Mouse (Mus musculus) hindbrain, postnatal 0 days (tissue): ENCODE results near the gene Crebzf. TPM values are rescaled to one million over a fixed set of nuclear protein-coding genes. Genes with fewer than 3 reads are reported as not detected.

ENCODE experiments used
- ATAC-seq: fragments of 200-750 bp; cut with Nextera tagmentation; 2 replicates; pipeline ENCODE4 v1.8.0; 2017; ENCODE audit warnings: mild to moderate bottlenecking, moderate TSS enrichment, moderate library complexity
- DNase-seq: peaks from one replicate; pipeline ENCODE4 v3.0.0-alpha.2; 2015; ENCODE audit warnings: low spot score
- H3K27ac ChIP-seq: fragments of 300-500 bp; sonication (generic); 2 replicates; pipeline ENCODE4 v1.5.1; 2014; ENCODE audit warnings: mild to moderate bottlenecking
- H3K27me3 ChIP-seq: fragments of 300-500 bp; sonication (generic); 2 replicates; pipeline ENCODE4 v1.6.1; 2014; ENCODE audit warnings: low read length, mixed read lengths; ENCODE audit not compliant: insufficient read depth
- H3K36me3 ChIP-seq: fragments of 300-500 bp; sonication (generic); 2 replicates; pipeline ENCODE4 v1.6.1; 2014; ENCODE audit warnings: low read length, mixed read lengths; ENCODE audit not compliant: insufficient read depth
- H3K4me1 ChIP-seq: fragments of 300-500 bp; sonication (generic); 2 replicates; pipeline ENCODE4 v1.6.1; 2014; ENCODE audit warnings: antibody characterized with exemption, low read length, mixed read lengths; ENCODE audit not compliant: insufficient read depth
- H3K4me2 ChIP-seq: fragments of 300-500 bp; sonication (generic); 2 replicates; pipeline ENCODE4 v1.6.1; 2014; ENCODE audit warnings: low read depth, mild to moderate bottlenecking, low read length, moderate library complexity, mixed read lengths
- H3K4me3 ChIP-seq: fragments of 300-500 bp; sonication (generic); 2 replicates; pipeline ENCODE4 v1.5.1; 2014; ENCODE audit warnings: low read length
- H3K9ac ChIP-seq: fragments of 300-500 bp; sonication (generic); replicated peaks from 2 replicates; pipeline ENCODE4 v1.6.1; 2014; ENCODE audit warnings: mild to moderate bottlenecking, low read length, moderate library complexity, mixed read lengths
- H3K9me3 ChIP-seq: fragments of 300-500 bp; sonication (generic); 2 replicates; pipeline ENCODE4 v1.6.1; 2016; ENCODE audit warnings: low read length, mixed read lengths
- CTCF ChIP-seq: IDR thresholded peaks from 2 replicates; pipeline ENCODE4 v1.5.1; 2016; ENCODE audit warnings: antibody characterized with exemption, control low read depth, low read depth
- WGBS: fragments of 180-500 bp; shearing (Covaris S2); extraction: QIAGEN DNeasy Blood & Tissue Kit; methylation state at CpG from one replicate; pipeline ENCODE4 v1.1.7; 2014; 5-methylcytosine and 5-hydroxymethylcytosine counted together
- polyA plus RNA-seq: library from polyadenylated mRNA; unstranded; fragments of >200 nt; fragmentation: Nextera tagmentation; extraction: Ambion mirVana; gene quantifications from 2 replicates; pipeline ENCODE4 v1.2.1, GENCODE M21; 2015
- total RNA-seq: library from RNA; depleted of rRNA; stranded (reverse); fragments of >200 nt; gene quantifications from 2 replicates; pipeline ENCODE4 v1.2.3, GENCODE M21; 2014

Crebzf gene
- total and polyA plus RNA-seq, 2 experiments from 2014 or later: 23.5 to 73.6 TPM

DNA sequence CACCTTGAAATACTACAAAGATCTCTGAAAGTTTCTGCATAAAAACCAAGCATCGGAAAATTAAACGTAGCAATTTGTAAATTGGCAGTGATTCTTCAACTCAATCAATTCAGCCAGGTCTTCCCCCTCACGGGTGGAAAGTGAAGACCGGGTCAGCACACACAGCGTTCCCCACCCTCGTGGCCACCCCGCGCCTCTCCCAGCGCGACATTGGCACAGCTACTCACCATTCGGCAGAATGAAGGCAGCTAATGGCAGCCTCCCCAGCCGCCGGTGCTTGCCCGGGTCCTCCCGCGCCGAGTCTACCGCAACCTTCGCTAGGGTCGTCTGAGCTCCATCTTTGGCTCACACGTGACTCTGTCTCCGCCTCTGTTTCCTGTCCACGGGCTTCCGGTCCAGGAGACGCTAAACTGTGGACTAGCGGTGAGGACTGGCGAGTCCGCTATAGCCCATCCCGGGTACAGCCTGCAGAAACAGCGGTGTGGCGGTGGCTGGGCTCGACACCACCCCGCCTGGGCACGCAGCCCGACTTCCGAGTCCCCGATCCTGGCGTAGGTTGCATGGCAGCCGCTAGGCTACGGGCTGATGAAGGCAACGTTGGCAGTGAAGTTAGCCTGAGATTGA lies 14.4 kb downstream of the Crebzf start, which contains the start of gene Tmem126a:
Tmem126a (minus strand) TSS at position 385 of the 624 bp plus-strand sequence.
- Histone ChIP-seq H3K27ac (peak within 1 kb of the TSS; percentile 94), H3K9me3 (no peaks in the 10 kb centered on the region), H3K4me1 (no peaks in the 10 kb centered on the region), H3K4me3 (peak within 1 kb of the TSS; percentile 74), H3K36me3 (0 out of 2 replicates have a peak, but pooled peaks cover 12% of the 10 kb centered on the region), H3K27me3 (no peaks in the 10 kb centered on the region), H3K4me2 (peak within 1 kb of the TSS; percentile 66), H3K9ac (peak within 1 kb of the TSS; percentile 66)
- DNase-seq (peak; percentile 94), ATAC-seq (peak; percentile 99)
- peak; percentile 71 for TF ChIP-seq CTCF
- under 1% methylated on average over 41 of the region's 41 CpGs for WGBS

DNA sequence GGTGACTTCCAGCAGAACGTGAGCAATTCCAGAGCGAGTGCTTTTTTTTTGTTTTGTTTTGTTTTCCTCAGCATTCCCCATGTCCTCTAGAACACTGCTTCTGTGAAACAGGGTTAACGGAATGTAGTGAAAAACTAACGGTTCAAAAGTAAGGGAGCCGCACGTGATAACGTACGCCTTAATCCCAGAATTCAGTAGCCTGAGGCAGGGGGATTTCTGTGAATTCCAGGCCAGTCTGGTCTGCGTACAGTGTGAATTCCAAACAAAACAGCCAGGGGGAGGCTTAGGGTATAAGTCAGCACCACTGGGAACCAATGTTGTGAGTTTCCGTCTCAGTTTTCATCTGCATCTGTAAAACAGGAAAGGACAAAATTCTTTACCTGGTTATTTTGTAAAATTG lies 15.0 kb downstream of the Crebzf start:
- Histone ChIP-seq H3K27me3 (no peaks in the 10 kb centered on the region), H3K9ac (peak overlapping the region; percentile 66), H3K36me3 (0 out of 2 replicates have a peak, but pooled peaks cover 9% of the 10 kb centered on the region), H3K4me2 (peak overlapping the region; percentile 66), H3K9me3 (no peaks in the 10 kb centered on the region), H3K4me1 (no peaks in the 10 kb centered on the region), H3K4me3 (peak overlapping the region; percentile 74), H3K27ac (peak overlapping the region; percentile 94)
- peak; percentile 65 for DNase-seq
- ATAC-seq: peak; percentile 39
- WGBS: 10% methylated on average over 10 of the region's 10 CpGs
- TF ChIP-seq CTCF: peak; percentile 39

DNA sequence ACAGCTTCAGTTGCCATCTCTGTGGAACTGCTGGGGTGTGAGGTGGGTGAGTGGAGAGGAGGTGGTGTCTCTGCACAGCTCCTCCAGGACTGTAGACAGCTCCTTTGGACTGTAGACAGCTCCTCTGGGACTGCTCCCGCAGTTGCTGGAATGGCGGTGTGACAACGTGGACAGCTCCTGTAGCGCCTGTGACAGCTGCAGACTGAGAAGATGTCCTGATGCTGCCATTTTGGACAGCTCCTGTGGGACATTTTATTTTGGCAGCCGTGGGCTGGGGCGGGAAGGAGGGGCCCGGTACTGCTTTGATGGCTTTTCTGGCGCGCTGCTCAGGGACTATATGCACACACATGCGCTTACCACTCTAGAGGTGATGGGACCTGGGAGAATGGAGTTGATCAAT lies 17.8 kb downstream of the Crebzf start:
- Histone ChIP-seq H3K4me1 (no peaks in the 10 kb centered on the region), H3K4me3 (no peak overlapping the region), H3K27ac (no peak overlapping the region), H3K9me3 (no peaks in the 10 kb centered on the region), H3K27me3 (no peaks in the 10 kb centered on the region), H3K9ac (no peak overlapping the region), H3K36me3 (no peaks in the 10 kb centered on the region), H3K4me2 (no peak overlapping the region)
- 54% methylated on average over 10 of the region's 10 CpGs for WGBS
- no peak for DNase-seq
- no peak for ATAC-seq
- TF ChIP-seq CTCF: no peak

DNA sequence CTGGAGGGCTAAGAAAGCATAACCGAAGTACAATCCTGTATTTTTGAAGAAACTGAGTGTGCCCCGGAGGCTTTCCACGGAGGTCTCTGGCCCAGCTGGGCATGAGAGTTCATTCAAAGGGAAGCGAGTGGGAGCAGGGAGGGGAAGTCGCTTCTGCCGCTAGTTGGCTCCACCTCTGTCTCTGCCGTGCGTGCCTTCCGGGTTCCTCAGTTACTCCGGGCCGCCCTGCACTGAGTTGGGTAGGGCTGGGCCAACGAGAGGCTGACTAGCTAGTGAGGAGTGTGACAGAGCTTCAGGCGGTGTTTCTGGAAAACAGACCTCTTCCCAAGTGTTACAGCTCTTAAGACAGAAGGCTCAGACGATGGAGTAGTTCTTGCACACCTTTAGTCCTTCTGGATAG lies 18.4 kb downstream of the Crebzf start:
- H3K4me2 ChIP-seq: no peak overlapping the region
- ATAC-seq (no peak), DNase-seq (no peak)
- no peaks in the 10 kb centered on the region for H3K36me3 ChIP-seq
- no peak overlapping the region for H3K9ac ChIP-seq
- WGBS: 20% methylated on average over 14 of the region's 14 CpGs
- 0 out of 2 replicates have a peak, but pooled peaks have one; percentile 30 for TF ChIP-seq CTCF
- H3K4me1 ChIP-seq: no peaks in the 10 kb centered on the region
- H3K9me3 ChIP-seq: no peaks in the 10 kb centered on the region
- no peak overlapping the region for H3K4me3 ChIP-seq
- H3K27me3 ChIP-seq: no peaks in the 10 kb centered on the region
- no peak overlapping the region for H3K27ac ChIP-seq

DNA sequence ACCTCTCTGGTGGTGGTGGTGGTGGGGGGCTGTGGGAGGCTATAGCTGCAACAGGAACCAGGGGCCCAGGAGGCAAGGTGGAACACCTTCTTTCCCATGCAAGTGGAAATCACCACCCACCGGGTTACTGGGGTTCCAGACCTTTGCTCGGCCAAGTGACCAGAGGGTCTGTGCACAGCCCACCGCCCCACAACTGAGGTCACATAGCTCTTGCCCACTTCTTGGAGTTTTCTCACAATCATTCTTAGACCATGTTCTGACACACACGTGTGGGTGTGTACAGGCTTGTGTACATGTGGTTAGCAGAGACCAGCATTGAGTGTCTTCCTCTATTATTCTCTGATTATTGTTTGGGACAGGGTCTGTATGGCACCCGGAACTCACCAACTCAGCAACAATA lies 18.9 kb downstream of the Crebzf start:
- no peak overlapping the region for H3K27ac ChIP-seq
- no peaks in the 10 kb centered on the region for H3K9me3 ChIP-seq
- H3K4me2 ChIP-seq: no peak overlapping the region
- H3K4me1 ChIP-seq: no peaks in the 10 kb centered on the region
- no peaks in the 10 kb centered on the region for H3K36me3 ChIP-seq
- H3K27me3 ChIP-seq: no peaks in the 10 kb centered on the region
- no peak for TF ChIP-seq CTCF
- WGBS: 94% methylated on average over 5 of the region's 5 CpGs
- no peak overlapping the region for H3K4me3 ChIP-seq
- H3K9ac ChIP-seq: no peak overlapping the region
- DNase-seq (no peak), ATAC-seq (no peak)

DNA sequence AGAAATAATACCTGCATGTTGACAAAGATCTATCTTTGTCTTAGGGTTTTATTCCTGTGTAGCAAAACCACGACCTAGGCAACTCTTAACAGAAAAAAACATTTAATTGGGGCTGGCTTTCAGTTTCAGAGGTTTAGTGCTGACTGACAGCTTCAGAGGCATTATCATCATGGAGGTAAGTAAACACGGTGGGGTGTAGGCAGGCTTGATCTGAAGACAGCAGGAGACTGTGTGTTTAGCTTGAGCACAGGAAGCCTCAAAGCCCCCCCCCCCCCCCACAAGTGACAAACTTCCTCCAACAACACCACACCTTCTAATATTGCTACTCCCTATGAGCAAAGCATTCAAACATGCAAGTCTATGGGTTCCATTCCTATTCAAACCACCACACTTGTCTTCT lies 31.0 kb downstream of the Crebzf start:
- 72% methylated on average over 2 of the region's 2 CpGs for WGBS
- no peak overlapping the region for H3K9ac ChIP-seq
- no peak for ATAC-seq

DNA sequence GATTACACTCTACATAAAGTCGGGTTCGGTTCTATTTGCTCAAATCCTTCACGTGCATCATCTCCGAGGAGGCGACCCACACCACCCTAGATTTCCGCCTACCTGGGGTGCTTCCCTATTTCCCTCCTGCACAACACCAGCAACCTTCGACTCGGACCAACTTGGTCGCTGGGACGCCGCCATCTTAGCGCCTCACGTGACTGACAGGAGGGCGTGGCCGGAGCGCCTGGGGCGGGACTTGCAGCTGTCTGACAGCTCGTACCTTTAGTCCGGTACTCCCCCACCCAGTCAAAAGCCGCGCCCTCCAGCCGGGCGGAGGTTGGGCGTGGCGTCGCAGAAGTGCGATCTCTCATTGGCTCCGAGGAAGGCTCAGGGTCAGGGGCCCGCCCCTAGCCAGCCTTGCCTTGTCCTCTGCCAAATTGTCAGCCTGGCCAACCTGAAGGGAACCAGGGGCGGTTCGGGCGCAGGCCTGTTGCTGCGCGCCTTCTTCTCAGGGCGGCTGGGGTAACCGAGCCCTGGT lies 33.3 kb downstream of the Crebzf start, which contains the start of gene Tmem126b:
Tmem126b (minus strand) TSS at position 209 of the 520 bp plus-strand sequence.
- no peaks in the 10 kb centered on the region for H3K9me3 ChIP-seq
- WGBS: 0% methylated on average over 36 of the region's 36 CpGs
- ATAC-seq: peak; percentile 100
- H3K36me3 ChIP-seq: no peaks in the 10 kb centered on the region
- H3K4me1 ChIP-seq: no peaks in the 10 kb centered on the region
- no peak for TF ChIP-seq CTCF
- H3K9ac ChIP-seq: peak within 1 kb of the TSS; percentile 68
- peak within 1 kb of the TSS; percentile 93 for H3K27ac ChIP-seq
- peak within 1 kb of the TSS; percentile 91 for H3K4me2 ChIP-seq
- H3K4me3 ChIP-seq: peak within 1 kb of the TSS; percentile 73
- no peaks in the 10 kb centered on the region for H3K27me3 ChIP-seq
- DNase-seq: peak; percentile 99

More for the DNA sequence above, 31.0 kb downstream of the Crebzf start:
- no peak for DNase-seq
- Histone ChIP-seq H3K27ac (no peak overlapping the region), H3K27me3 (no peaks in the 10 kb centered on the region), H3K9me3 (no peaks in the 10 kb centered on the region), H3K4me2 (no peak overlapping the region), H3K36me3 (0 out of 2 replicates have a peak, but pooled peaks cover 6% of the 10 kb centered on the region), H3K4me3 (no peak overlapping the region), H3K4me1 (no peaks in the 10 kb centered on the region)
- TF ChIP-seq CTCF: no peak
